Mouse (Mus musculus) heart, embryonic 16.5 days (tissue): ENCODE measurements around the gene Ralgps2. TPM values are rescaled to one million over a fixed set of nuclear protein-coding genes. Genes with fewer than 3 reads are reported as not detected.

ENCODE experiments used
- ATAC-seq: fragments of 200-750 bp; cut with Nextera tagmentation; replicated peaks from 2 replicates; pipeline ENCODE4 v1.8.0; 2017; ENCODE audit warnings: moderate number of reproducible peaks; ENCODE audit not compliant: insufficient read depth, low FRiP score; ENCODE audit errors: extremely low read depth
- H3K27ac ChIP-seq: fragments of 300-500 bp; sonication (generic); 2 replicates; pipeline ENCODE4 v1.5.1; 2014; ENCODE audit warnings: mild to moderate bottlenecking, low read length, control low read depth, moderate library complexity
- H3K27me3 ChIP-seq: fragments of 300-500 bp; sonication (generic); 2 replicates; pipeline ENCODE4 v1.6.1; 2014; ENCODE audit warnings: low read length, mixed read lengths; ENCODE audit not compliant: control insufficient read depth, insufficient read depth
- H3K36me3 ChIP-seq: fragments of 300-500 bp; sonication (generic); 2 replicates; pipeline ENCODE4 v1.6.1; 2014; ENCODE audit not compliant: control insufficient read depth, insufficient read depth
- H3K4me1 ChIP-seq: fragments of 300-500 bp; sonication (generic); 2 replicates; pipeline ENCODE4 v1.6.1; 2014; ENCODE audit warnings: low read length, mixed read lengths; ENCODE audit not compliant: control insufficient read depth, insufficient read depth
- H3K4me2 ChIP-seq: fragments of 300-500 bp; sonication (generic); 2 replicates; pipeline ENCODE4 v1.6.1; 2014; ENCODE audit warnings: low read depth, mild to moderate bottlenecking, control low read depth, low read length
- H3K4me3 ChIP-seq: fragments of 300-500 bp; sonication (generic); 2 replicates; pipeline ENCODE4 v1.5.1; 2014; ENCODE audit warnings: mild to moderate bottlenecking, control low read depth, low read length
- H3K9ac ChIP-seq: fragments of 300-500 bp; sonication (generic); 2 replicates; pipeline ENCODE4 v1.6.1; 2014; ENCODE audit warnings: low read length, control low read depth
- H3K9me3 ChIP-seq: fragments of 300-500 bp; sonication (generic); replicated peaks from 2 replicates; pipeline ENCODE4 v1.6.1; 2016; ENCODE audit warnings: low read length; ENCODE audit not compliant: control insufficient read depth
- WGBS: fragments of 180-500 bp; shearing (Covaris S2); extraction: QIAGEN DNeasy Blood & Tissue Kit; methylation state at CpG from one replicate; pipeline ENCODE4 v1.1.7; 2014; 5-methylcytosine and 5-hydroxymethylcytosine counted together
- polyA plus RNA-seq: library from polyadenylated mRNA; unstranded; fragments of >200 nt; fragmentation: Nextera tagmentation; extraction: Ambion mirVana; gene quantifications from 2 replicates; pipeline ENCODE4 v1.2.1, GENCODE M21; 2015

Ralgps2 gene
- polyA plus RNA-seq, 1 experiment from 2014 or later, result 58.2 TPM

- H3K27me3 ChIP-seq, result no peaks in the 10 kb centered on the region
- no peak overlapping the region for H3K4me3 ChIP-seq
- H3K9me3 ChIP-seq, result no peaks in the 10 kb centered on the region
- no peak overlapping the region for H3K27ac ChIP-seq
- H3K4me2 ChIP-seq, result no peak overlapping the region
- peaks cover 5% of the 10 kb centered on the region for H3K4me1 ChIP-seq
- no peaks in the 10 kb centered on the region for H3K36me3 ChIP-seq
- no peak overlapping the region for H3K9ac ChIP-seq
- ATAC-seq, result no peak
- 45% methylated on average over 6 of the region's 6 CpGs for WGBS
Observed at GRCm38 (mm10) chr1:156787164-156787863, 152.1 kb downstream of the Ralgps2 start.

GRCm38 (mm10) chr1:156786074-156786473 lies 153.4 kb downstream of the Ralgps2 start:
- Histone ChIP-seq H3K27me3 (no peaks in the 10 kb centered on the region), H3K4me1 (peaks cover 15% of the 10 kb centered on the region), H3K9me3 (no peaks in the 10 kb centered on the region), H3K9ac (no peak overlapping the region), H3K27ac (no peak overlapping the region), H3K36me3 (no peaks in the 10 kb centered on the region), H3K4me3 (no peak overlapping the region), H3K4me2 (no peak overlapping the region)
- ATAC-seq, result no peak
- WGBS, result 77% methylated on average over 2 of the region's 2 CpGs

- no peak overlapping the region for H3K4me2 ChIP-seq
- no peak for ATAC-seq
- H3K4me3 ChIP-seq, result no peak overlapping the region
- no peaks in the 10 kb centered on the region for H3K36me3 ChIP-seq
- peaks cover 22% of the 10 kb centered on the region for H3K4me1 ChIP-seq
- no peak overlapping the region for H3K27ac ChIP-seq
- H3K9me3 ChIP-seq, result no peaks in the 10 kb centered on the region
- H3K9ac ChIP-seq, result no peak overlapping the region
- 90% methylated on average over 10 of the region's 10 CpGs for WGBS
- no peaks in the 10 kb centered on the region for H3K27me3 ChIP-seq
Observed at GRCm38 (mm10) chr1:156784974-156785373, 154.5 kb downstream of the Ralgps2 start.

GRCm38 (mm10) chr1:156784116-156784515 lies 155.3 kb downstream of the Ralgps2 start:
- Histone ChIP-seq H3K4me3 (no peak overlapping the region), H3K4me1 (peaks cover 28% of the 10 kb centered on the region), H3K4me2 (no peak overlapping the region), H3K27ac (no peak overlapping the region), H3K9me3 (no peaks in the 10 kb centered on the region), H3K36me3 (no peaks in the 10 kb centered on the region), H3K9ac (no peak overlapping the region), H3K27me3 (no peaks in the 10 kb centered on the region)
- WGBS, result 69% methylated on average over 5 of the region's 5 CpGs
- ATAC-seq, result no peak

- Histone ChIP-seq H3K27ac (peak overlapping the region; percentile 91), H3K4me2 (no peak overlapping the region), H3K4me3 (no peak overlapping the region), H3K9ac (0 out of 2 replicates have a peak overlapping the region, but pooled peaks have one; percentile 12), H3K27me3 (no peaks in the 10 kb centered on the region), H3K9me3 (no peaks in the 10 kb centered on the region), H3K36me3 (no peaks in the 10 kb centered on the region), H3K4me1 (peaks cover 30% of the 10 kb centered on the region)
- no peak for ATAC-seq
- 46% methylated on average over 14 of the region's 14 CpGs for WGBS
Observed at GRCm38 (mm10) chr1:156781971-156782850, 157.2 kb downstream of the Ralgps2 start.

- H3K9ac ChIP-seq, result peak overlapping the region; percentile 12; the same call in 1 of the 2 replicates
- WGBS, result 41% methylated on average over 12 of the region's 12 CpGs
- peak; percentile 53 for ATAC-seq
Observed at GRCm38 (mm10) chr1:156781076-156781741, 158.2 kb downstream of the Ralgps2 start.

GRCm38 (mm10) chr1:156780234-156781005 lies 159.0 kb downstream of the Ralgps2 start:
- ATAC-seq, result peak; percentile 49
- 42% methylated on average over 16 of the region's 16 CpGs for WGBS
- Histone ChIP-seq H3K27me3 (no peaks in the 10 kb centered on the region), H3K27ac (peak overlapping the region; percentile 91), H3K4me1 (peaks cover 30% of the 10 kb centered on the region), H3K9ac (peak overlapping the region; percentile 69), H3K36me3 (no peaks in the 10 kb centered on the region), H3K4me3 (peak overlapping the region; percentile 41), H3K4me2 (peak overlapping the region; percentile 51), H3K9me3 (no peaks in the 10 kb centered on the region)

More at GRCm38 (mm10) chr1:156781076-156781741, 158.2 kb downstream of the Ralgps2 start:
- Histone ChIP-seq H3K27ac (peak overlapping the region; percentile 91), H3K9me3 (no peaks in the 10 kb centered on the region), H3K4me1 (peaks cover 30% of the 10 kb centered on the region), H3K4me3 (no peak overlapping the region), H3K36me3 (no peaks in the 10 kb centered on the region), H3K4me2 (peak overlapping the region; percentile 1; the same call in 1 of the 2 replicates), H3K27me3 (no peaks in the 10 kb centered on the region)

GRCm38 (mm10) chr1:156779595-156779994 lies 159.8 kb downstream of the Ralgps2 start:
- WGBS, result 79% methylated on average over 4 of the region's 4 CpGs
- H3K27ac ChIP-seq, result peak overlapping the region; percentile 91
- H3K27me3 ChIP-seq, result no peaks in the 10 kb centered on the region
- no peaks in the 10 kb centered on the region for H3K36me3 ChIP-seq
- no peak for ATAC-seq
- H3K9ac ChIP-seq, result peak overlapping the region; percentile 69
- peaks cover 30% of the 10 kb centered on the region for H3K4me1 ChIP-seq
- H3K9me3 ChIP-seq, result no peaks in the 10 kb centered on the region
- H3K4me3 ChIP-seq, result peak overlapping the region; percentile 41
- H3K4me2 ChIP-seq, result peak overlapping the region; percentile 51
